Mouse (Mus musculus) stomach, embryonic 16.5 days (tissue): ENCODE results near the gene Olfr1250. TPM values are rescaled to one million over a fixed set of nuclear protein-coding genes. Genes with fewer than 3 reads are reported as not detected.
"Not testable (repeated sequence)": the region's sequence is repeated elsewhere in the genome, so short reads cannot be mapped to it uniquely, and the experiment has no call there.

Experiments
- ATAC-seq: fragments of 200-750 bp; cut with Nextera tagmentation; 2 replicates; pipeline ENCODE4 v1.8.0; 2017; ENCODE audit warnings: moderate number of reproducible peaks, moderate TSS enrichment; ENCODE audit not compliant: insufficient read depth, low FRiP score
- H3K27ac ChIP-seq: fragments of 300-500 bp; sonication (generic); 2 replicates; pipeline ENCODE4 v1.5.1; 2014; ENCODE audit warnings: low read length
- H3K27me3 ChIP-seq: fragments of 300-500 bp; sonication (generic); 2 replicates; pipeline ENCODE4 v1.6.1; 2014; ENCODE audit warnings: low read length, control low read depth, mixed read lengths; ENCODE audit not compliant: control insufficient read depth, insufficient read depth
- H3K36me3 ChIP-seq: fragments of 300-500 bp; sonication (generic); 2 replicates; pipeline ENCODE4 v1.6.1; 2014; ENCODE audit warnings: low read length; ENCODE audit not compliant: control insufficient read depth, insufficient read depth
- H3K4me1 ChIP-seq: fragments of 300-500 bp; sonication (generic); 2 replicates; pipeline ENCODE4 v1.6.1; 2014; ENCODE audit warnings: low read length, control low read depth, mixed read lengths; ENCODE audit not compliant: control insufficient read depth, insufficient read depth
- H3K4me2 ChIP-seq: fragments of 300-500 bp; sonication (generic); 2 replicates; pipeline ENCODE4 v1.6.1; 2014; ENCODE audit warnings: low read depth, low read length, mixed read lengths
- H3K4me3 ChIP-seq: fragments of 300-500 bp; sonication (generic); replicated peaks from 2 replicates; pipeline ENCODE4 v1.5.1; 2014; ENCODE audit warnings: mild to moderate bottlenecking, low read length
- H3K9ac ChIP-seq: fragments of 300-500 bp; sonication (generic); 2 replicates; pipeline ENCODE4 v1.6.1; 2014; ENCODE audit warnings: low read length
- H3K9me3 ChIP-seq: fragments of 300-500 bp; sonication (generic); replicated peaks from 2 replicates; pipeline ENCODE4 v1.6.1; 2016; ENCODE audit warnings: low read length, control low read depth; ENCODE audit not compliant: control insufficient read depth
- WGBS: fragments of 180-500 bp; shearing (Covaris S2); extraction: QIAGEN DNeasy Blood & Tissue Kit; methylation state at CpG from one replicate; pipeline ENCODE4 v1.1.7; 2014; 5-methylcytosine and 5-hydroxymethylcytosine counted together
- polyA plus RNA-seq: library from polyadenylated mRNA; unstranded; fragments of >200 nt; fragmentation: Nextera tagmentation; extraction: Ambion mirVana; gene quantifications from 2 replicates; pipeline ENCODE4 v1.2.1, GENCODE M21; 2015

Gene Olfr1250
- not detected in 2 replicates for polyA plus RNA-seq

DNA sequence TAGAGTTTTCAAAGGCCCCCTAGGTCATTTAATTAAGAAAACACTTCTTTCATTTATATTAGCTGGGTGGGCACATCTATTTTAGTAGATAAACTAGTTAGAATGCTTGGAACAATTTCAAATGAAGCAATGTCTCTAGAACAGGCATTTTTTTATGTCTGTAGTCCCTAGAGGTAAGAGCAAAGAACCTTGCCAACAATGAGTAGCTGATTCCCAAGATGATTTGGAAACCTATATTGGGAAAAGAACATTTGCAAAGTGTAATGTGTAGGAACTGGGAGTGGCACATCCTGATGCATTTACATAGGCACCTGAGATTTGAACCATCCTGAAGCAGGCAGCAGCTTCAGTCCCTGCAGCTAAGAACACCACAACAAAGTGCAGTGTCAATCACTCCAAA is at the start of gene Olfr1250:
TSS of gene Olfr1250 (minus strand) at position 101 of the 400 bp plus-strand sequence.
- H3K4me3 ChIP-seq, result no peak within 1 kb of the TSS
- no peak for ATAC-seq
- H3K27ac ChIP-seq, result no peak within 1 kb of the TSS
- H3K4me1 ChIP-seq, result no peaks in the 10 kb centered on the region
- no peaks in the 10 kb centered on the region for H3K9me3 ChIP-seq
- no peak within 1 kb of the TSS for H3K4me2 ChIP-seq
- H3K27me3 ChIP-seq, result no peaks in the 10 kb centered on the region
- H3K36me3 ChIP-seq, result no peaks in the 10 kb centered on the region
- no peak within 1 kb of the TSS for H3K9ac ChIP-seq

DNA sequence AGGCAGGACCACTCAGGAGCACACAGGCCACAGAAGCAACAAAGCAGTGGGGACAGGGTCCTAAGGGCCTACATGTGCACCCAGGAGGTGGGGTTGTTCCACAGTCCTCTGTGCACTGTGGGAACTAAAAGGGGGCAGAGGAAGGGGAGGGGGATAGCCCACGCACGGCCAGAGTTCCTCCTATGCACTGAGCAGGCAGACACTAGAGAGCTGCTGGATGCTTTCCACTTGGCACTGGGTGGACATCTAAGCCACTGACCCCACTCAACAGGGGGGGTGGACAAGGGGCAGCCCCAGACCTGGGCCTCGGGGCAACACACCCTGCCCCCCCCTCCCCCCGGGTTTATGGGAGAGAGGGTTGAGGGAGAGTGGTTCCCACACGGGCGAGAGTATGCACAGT is 30.7 kb upstream of the Olfr1250 start:
- no peaks in the 10 kb centered on the region for H3K27me3 ChIP-seq
- ATAC-seq, result no peak
- no peaks in the 10 kb centered on the region for H3K36me3 ChIP-seq
- no peak overlapping the region for H3K27ac ChIP-seq
- no peaks in the 10 kb centered on the region for H3K4me1 ChIP-seq
- H3K9me3 ChIP-seq, result no peaks in the 10 kb centered on the region
- H3K4me3 ChIP-seq, result no peak overlapping the region
- H3K9ac ChIP-seq, result no peak overlapping the region
- WGBS, result 77% methylated on average over 6 of the region's 6 CpGs
- no peak overlapping the region for H3K4me2 ChIP-seq

DNA sequence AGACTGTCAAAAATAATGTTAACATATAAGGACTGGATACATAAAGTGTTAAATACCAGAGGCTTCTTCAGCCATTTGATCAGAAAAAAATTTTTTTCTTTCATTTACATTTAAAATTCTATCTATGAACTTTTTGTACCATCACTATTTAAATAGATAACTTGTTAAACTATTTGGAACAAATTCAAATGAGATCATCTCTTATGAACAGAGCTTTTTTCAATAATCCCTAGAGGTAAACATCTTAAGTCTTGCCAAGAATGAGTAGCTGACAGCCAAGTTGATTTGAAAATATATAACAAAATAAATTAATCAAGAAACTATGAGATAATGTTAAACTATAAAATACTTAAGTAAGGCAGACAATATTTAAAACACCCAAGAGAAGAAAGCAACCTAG is 10.6 kb upstream of the Olfr1250 start, which contains the start of gene Olfr1251:
TSS of gene Olfr1251 (minus strand) at position 101 of the 400 bp plus-strand sequence.
- no peak within 1 kb of the TSS for H3K27ac ChIP-seq
- ATAC-seq, result no peak
- no peaks in the 10 kb centered on the region for H3K36me3 ChIP-seq
- H3K27me3 ChIP-seq, result no peaks in the 10 kb centered on the region
- H3K4me3 ChIP-seq, result no peak within 1 kb of the TSS
- H3K9ac ChIP-seq, result no peak within 1 kb of the TSS
- H3K4me2 ChIP-seq, result no peak within 1 kb of the TSS
- H3K4me1 ChIP-seq, result no peaks in the 10 kb centered on the region
- H3K9me3 ChIP-seq, result no peaks in the 10 kb centered on the region

DNA sequence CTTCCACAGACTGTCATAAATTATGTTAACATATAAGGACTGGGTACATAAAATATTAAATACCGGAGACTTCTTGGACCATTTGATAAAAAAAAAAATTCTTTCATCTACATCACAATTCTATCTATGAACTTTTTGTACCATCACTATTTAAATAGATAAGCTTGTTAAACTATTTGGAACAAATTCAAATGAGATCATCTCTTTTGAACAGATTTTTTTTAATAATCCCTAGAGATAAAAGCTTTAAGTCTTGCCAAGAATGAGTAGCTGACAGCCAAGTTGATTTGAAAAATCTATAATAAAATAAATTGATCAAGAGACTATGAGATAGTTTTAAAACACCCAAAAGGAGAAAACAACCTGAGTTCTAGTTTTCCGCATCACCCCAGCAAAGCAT is 26.4 kb downstream of the Olfr1250 start, which contains the start of gene Olfr1249:
TSS of gene Olfr1249 (minus strand) at position 101 of the 400 bp plus-strand sequence.
- 86% methylated on average over 2 of the region's 2 CpGs for WGBS
- Histone ChIP-seq H3K9ac (no peak within 1 kb of the TSS), H3K27ac (no peak within 1 kb of the TSS), H3K36me3 (no peaks in the 10 kb centered on the region), H3K27me3 (no peaks in the 10 kb centered on the region), H3K9me3 (no peaks in the 10 kb centered on the region), H3K4me1 (no peaks in the 10 kb centered on the region), H3K4me3 (no peak within 1 kb of the TSS), H3K4me2 (no peak within 1 kb of the TSS)
- ATAC-seq, result no peak

DNA sequence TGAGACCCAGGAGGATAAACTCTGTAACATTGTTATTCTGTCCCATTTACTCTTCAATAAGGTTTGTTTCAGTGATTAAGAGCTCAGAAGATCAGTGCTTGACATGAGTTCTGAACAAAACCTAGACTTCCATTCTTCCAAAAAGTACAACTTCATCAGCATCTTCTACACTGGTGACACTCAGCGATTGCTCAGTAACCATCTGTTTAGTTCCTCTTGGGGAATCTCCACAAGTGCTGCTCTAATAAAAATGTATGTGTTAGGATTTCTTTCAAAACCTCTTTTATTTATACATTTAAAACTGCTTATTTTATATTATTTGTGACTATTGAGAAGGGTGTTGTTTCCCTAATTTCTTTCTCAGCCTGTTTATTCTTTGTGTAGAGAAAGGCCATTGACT is 43.1 kb downstream of the Olfr1250 start, which contains the start of gene Olfr1248:
TSS of gene Olfr1248 (minus strand) at position 101 of the 400 bp plus-strand sequence.
- not testable (repeated sequence) for H3K4me2 ChIP-seq, H3K27ac ChIP-seq, ATAC-seq, H3K4me3 ChIP-seq, H3K36me3 ChIP-seq, H3K27me3 ChIP-seq, H3K9ac ChIP-seq, H3K9me3 ChIP-seq, H3K4me1 ChIP-seq
- WGBS, result 90% methylated on average over 1 of the region's 1 CpGs

DNA sequence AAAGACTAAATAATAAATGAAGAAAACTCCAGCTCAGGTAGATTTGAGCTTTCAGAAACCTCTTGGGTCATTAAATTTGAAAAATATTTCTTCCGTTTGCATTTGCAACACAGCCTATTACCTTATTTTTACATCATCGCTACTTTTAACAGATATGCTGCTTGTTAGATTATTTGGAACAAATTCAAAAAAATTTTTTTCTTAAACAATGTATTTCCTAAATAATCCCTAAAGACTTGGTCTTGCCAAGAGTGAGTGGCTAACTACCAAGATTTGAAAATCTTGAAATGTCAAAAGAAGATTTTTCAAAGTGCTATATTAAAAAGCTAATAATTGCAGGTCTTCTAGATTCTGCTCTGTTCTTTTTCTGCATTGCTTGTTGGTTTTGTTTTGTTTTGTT is 47.2 kb downstream of the Olfr1250 start, which contains the start of gene Olfr1247:
TSS of gene Olfr1247 (minus strand) at position 101 of the 400 bp plus-strand sequence.
- no peak within 1 kb of the TSS for H3K27ac ChIP-seq
- 91% methylated on average over 2 of the region's 2 CpGs for WGBS
- no peak for ATAC-seq
- H3K9ac ChIP-seq, result no peak within 1 kb of the TSS
- no peaks in the 10 kb centered on the region for H3K4me1 ChIP-seq
- H3K4me3 ChIP-seq, result no peak within 1 kb of the TSS
- H3K4me2 ChIP-seq, result no peak within 1 kb of the TSS
- H3K36me3 ChIP-seq, result no peaks in the 10 kb centered on the region
- no peaks in the 10 kb centered on the region for H3K9me3 ChIP-seq
- no peaks in the 10 kb centered on the region for H3K27me3 ChIP-seq

Other genes with a start within 250 kb of the Olfr1250 start
- not detected in 2 replicates for gene Olfr1239, start 241.1 kb downstream of the Olfr1250 start, polyA plus RNA-seq
- gene Olfr1240, start 218.5 kb downstream of the Olfr1250 start, polyA plus RNA-seq, result not detected in 2 replicates
- not detected in 2 replicates for gene Olfr1241, start 174.3 kb downstream of the Olfr1250 start, polyA plus RNA-seq
- gene Olfr1242, start 163.1 kb downstream of the Olfr1250 start, polyA plus RNA-seq, result not detected in 2 replicates
- not detected in 2 replicates for gene Olfr1243, start 130.0 kb downstream of the Olfr1250 start, polyA plus RNA-seq
- not detected in 2 replicates for gene Olfr1245, start 83.0 kb downstream of the Olfr1250 start, polyA plus RNA-seq
- not detected in 2 replicates for gene Olfr1246, start 68.3 kb downstream of the Olfr1250 start, polyA plus RNA-seq
- not detected in 2 replicates for gene Olfr1247, start 47.3 kb downstream of the Olfr1250 start, polyA plus RNA-seq
- not detected in 2 replicates for gene Olfr1248, start 43.2 kb downstream of the Olfr1250 start, polyA plus RNA-seq
- gene Olfr1249, start 26.5 kb downstream of the Olfr1250 start, polyA plus RNA-seq, result not detected in 2 replicates
- not detected in 2 replicates for gene Olfr1251, start 10.5 kb upstream of the Olfr1250 start, polyA plus RNA-seq
- gene Olfr1252, start 63.5 kb upstream of the Olfr1250 start, polyA plus RNA-seq, result not detected in 2 replicates
- gene Olfr1253, start 95.6 kb upstream of the Olfr1250 start, polyA plus RNA-seq, result not detected in 2 replicates
- not detected in 2 replicates for gene Olfr1254, start 132.2 kb upstream of the Olfr1250 start, polyA plus RNA-seq
- not detected in 2 replicates for gene Olfr1255, start 150.6 kb upstream of the Olfr1250 start, polyA plus RNA-seq
- not detected in 2 replicates for gene Olfr1256, start 180.1 kb upstream of the Olfr1250 start, polyA plus RNA-seq
- not detected in 2 replicates for gene Olfr48, start 186.7 kb upstream of the Olfr1250 start, polyA plus RNA-seq
- gene Olfr1257, start 217.0 kb upstream of the Olfr1250 start, polyA plus RNA-seq, result not detected in 2 replicates